Mouse (Mus musculus): Measurements from ENCODE around the gene Otop3.

GRCm38 (mm10) chr11:115303167-115303566 is 31.4 kb upstream of the Otop3 start:
- TF ChIP-seq CTCF (IDR thresholded peaks at IDR 0.05; ENCODE audit: control insufficient read depth, insufficient read depth, insufficient read length): no peak
- TF ChIP-seq MAX (IDR thresholded peaks at IDR 0.05): no peak
- no peak for TF ChIP-seq MYOG (IDR thresholded peaks at IDR 0.05; ENCODE audit: control insufficient read depth, extremely low read depth, insufficient read length)

Measured in C2C12 (cell line).